Mouse (Mus musculus) myocyte (in vitro differentiated cells): Measurements from ENCODE around the gene Cnksr2.

ENCODE experiments used
- POLR2A ChIP-seq: IDR thresholded peaks from one replicate; pipeline ENCODE4 v1.6.1; 2011; ENCODE audit warnings: low read depth, mild to moderate bottlenecking, control low read depth, moderate library complexity; ENCODE audit not compliant: insufficient read length
- USF1 ChIP-seq: IDR thresholded peaks from one replicate; pipeline ENCODE4 v1.6.1; 2011; ENCODE audit warnings: low read depth, mild to moderate bottlenecking, control low read depth, moderate library complexity

- no peak for TF ChIP-seq POLR2A
- no peak for TF ChIP-seq USF1
Measured at GRCm38 (mm10) chrX:158043844-158044140, 698 bp upstream of the Cnksr2 start.
